Mouse (Mus musculus) forebrain, embryonic 13.5 days (tissue): ENCODE measurements at regions not wholly inside any gene's neighbourhood (a gene's known extent, or its start where the extent isn't known, plus 50 kb on each side); places are given as distances from the start of the nearest gene placed in this dataset.

Experiments used
- ATAC-seq: fragments of 200-750 bp; cut with Nextera tagmentation; 2 replicates; pipeline ENCODE4 v1.8.0; 2017
- H3K27ac ChIP-seq: fragments of 300-500 bp; sonication (generic); 2 replicates; pipeline ENCODE4 v1.5.1; 2015; ENCODE audit warnings: inconsistent platforms, mild to moderate bottlenecking, moderate library complexity
- H3K27me3 ChIP-seq: fragments of 300-500 bp; sonication (generic); 2 replicates; pipeline ENCODE4 v1.6.1; 2015; ENCODE audit warnings: mild to moderate bottlenecking, inconsistent platforms
- H3K36me3 ChIP-seq: fragments of 300-500 bp; sonication (generic); 2 replicates; pipeline ENCODE4 v1.6.1; 2015; ENCODE audit warnings: mild to moderate bottlenecking, inconsistent platforms; ENCODE audit not compliant: poor library complexity, severe bottlenecking
- H3K4me1 ChIP-seq: fragments of 300-500 bp; sonication (generic); 2 replicates; pipeline ENCODE4 v1.6.1; 2015; ENCODE audit warnings: inconsistent platforms
- H3K4me2 ChIP-seq: fragments of 300-500 bp; sonication (generic); 2 replicates; pipeline ENCODE4 v1.6.1; 2015; ENCODE audit warnings: inconsistent platforms, mild to moderate bottlenecking, moderate library complexity
- H3K4me3 ChIP-seq: fragments of 300-500 bp; sonication (generic); 2 replicates; pipeline ENCODE4 v1.5.1; 2015; ENCODE audit warnings: mild to moderate bottlenecking, inconsistent platforms
- H3K9ac ChIP-seq: fragments of 300-500 bp; sonication (generic); 2 replicates; pipeline ENCODE4 v1.6.1; 2015; ENCODE audit warnings: mild to moderate bottlenecking, inconsistent platforms
- H3K9me3 ChIP-seq: fragments of 300-500 bp; sonication (generic); replicated peaks from 2 replicates; pipeline ENCODE4 v1.6.1; 2016; ENCODE audit warnings: inconsistent platforms
- WGBS: fragments of 180-500 bp; shearing (Covaris S2); methylation state at CpG from one replicate; pipeline ENCODE4 v1.1.7; 2015; 5-methylcytosine and 5-hydroxymethylcytosine counted together

DNA sequence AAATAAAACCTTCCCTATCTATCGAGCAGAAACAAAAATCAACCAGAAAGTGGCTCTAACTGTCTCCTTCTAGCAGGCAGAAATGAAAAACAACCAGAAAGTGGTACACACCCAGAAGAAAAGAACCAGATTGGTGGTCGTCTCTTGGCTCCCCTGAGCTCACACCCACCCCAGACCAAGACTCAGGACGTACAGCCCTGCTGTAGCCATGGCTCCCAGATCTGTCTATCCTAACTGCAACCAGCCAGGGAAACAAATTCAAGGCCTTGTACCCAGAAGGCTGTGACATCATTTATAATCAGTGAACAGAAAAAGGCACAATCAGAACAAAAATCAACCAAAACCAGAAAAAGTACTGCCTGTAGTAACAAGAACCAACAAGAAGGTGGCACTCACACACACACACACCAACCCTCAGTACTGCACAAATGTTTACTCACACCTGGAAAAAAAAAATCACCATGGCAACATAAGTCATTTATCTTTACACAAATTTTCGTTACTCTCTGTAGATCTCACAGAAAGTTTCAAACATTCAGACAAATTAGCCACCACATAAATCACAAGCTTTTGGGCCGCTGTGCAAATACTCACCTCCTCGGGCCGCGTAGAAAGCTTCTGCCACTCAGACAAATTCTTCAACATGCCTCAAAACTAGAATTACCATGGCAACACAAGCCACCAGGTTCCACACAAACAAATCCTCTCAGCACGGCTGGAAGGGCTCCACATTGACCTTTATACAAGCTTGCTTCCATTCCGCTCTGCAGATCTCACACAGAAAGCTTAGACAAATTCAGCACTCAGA lies 85.1 kb upstream of the Smlr1 start:
- Histone ChIP-seq H3K4me1 (peaks cover 7% of the 10 kb centered on the region), H3K9me3 (no peaks in the 10 kb centered on the region), H3K27me3 (no peaks in the 10 kb centered on the region), H3K36me3 (no peaks in the 10 kb centered on the region), H3K4me2 (peak overlapping the region; percentile 24; the same call in 1 of the 2 replicates), H3K27ac (no peak overlapping the region), H3K4me3 (no peak overlapping the region), H3K9ac (no peak overlapping the region)
- WGBS, result 29% methylated on average over 10 of the region's 10 CpGs
- peak; percentile 77 for ATAC-seq

DNA sequence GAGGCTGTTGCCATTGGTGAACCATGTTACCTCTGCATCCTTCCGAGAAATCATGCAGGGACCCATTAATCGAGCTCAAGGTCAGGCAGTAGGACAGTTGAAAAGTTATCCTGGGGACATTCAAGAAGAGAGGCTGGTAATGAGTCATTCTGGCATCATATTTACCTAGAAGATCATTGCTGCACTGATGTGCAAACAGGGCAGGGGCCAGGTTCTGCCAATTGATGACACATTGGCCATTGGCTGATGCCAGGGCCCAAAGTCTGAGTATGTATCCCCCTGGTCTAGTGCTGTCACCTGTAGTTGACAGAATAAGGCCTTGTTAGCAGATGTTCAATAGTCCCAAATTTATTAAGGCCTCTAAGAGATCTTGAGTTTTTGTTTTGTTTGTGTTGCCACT lies 83.6 kb upstream of the Smlr1 start:
- no peak for ATAC-seq
- H3K27me3 ChIP-seq, result no peaks in the 10 kb centered on the region
- no peak overlapping the region for H3K27ac ChIP-seq
- H3K9me3 ChIP-seq, result no peaks in the 10 kb centered on the region
- peaks cover 7% of the 10 kb centered on the region for H3K4me1 ChIP-seq
- 93% methylated on average over 2 of the region's 2 CpGs for WGBS
- H3K4me3 ChIP-seq, result no peak overlapping the region
- no peaks in the 10 kb centered on the region for H3K36me3 ChIP-seq
- no peak overlapping the region for H3K9ac ChIP-seq
- H3K4me2 ChIP-seq, result no peak overlapping the region

DNA sequence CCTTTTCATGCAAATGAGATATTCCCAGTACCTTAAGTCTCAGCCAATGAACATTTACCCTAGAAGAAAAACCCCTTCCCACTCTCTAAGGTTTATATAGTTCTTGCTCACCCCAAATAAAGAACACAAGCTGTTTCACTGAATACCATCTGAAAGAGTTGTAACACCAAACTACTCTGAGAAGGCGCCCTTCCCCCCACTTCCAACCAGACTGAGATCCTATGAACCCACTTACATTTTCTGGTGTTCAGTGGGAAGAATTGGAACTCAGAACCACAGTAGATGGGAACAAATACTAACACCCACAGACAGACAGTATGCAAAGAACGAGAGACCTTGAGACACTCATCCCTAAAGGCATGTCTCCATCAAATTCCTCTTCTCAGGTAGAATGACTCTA lies 65.4 kb upstream of the Smlr1 start:
- ATAC-seq, result no peak

DNA sequence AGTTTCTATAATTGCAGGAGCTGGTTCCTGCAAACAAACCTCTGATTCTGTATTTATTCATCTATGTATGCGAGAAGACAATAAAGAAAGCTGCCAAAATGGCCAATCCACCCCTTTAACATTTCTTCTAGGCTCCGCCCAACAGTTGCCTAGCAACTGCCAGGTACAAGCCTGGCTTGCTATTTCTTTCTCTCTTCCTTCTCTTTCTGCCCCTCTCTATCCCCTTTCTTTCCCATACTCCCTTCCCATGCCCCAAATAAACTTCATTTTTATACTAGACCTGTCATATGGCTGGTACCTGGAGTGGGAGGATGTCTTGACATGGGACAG lies 53.2 kb upstream of the Smlr1 start:
- no peak overlapping the region for H3K4me3 ChIP-seq
- no peaks in the 10 kb centered on the region for H3K9me3 ChIP-seq
- no peaks in the 10 kb centered on the region for H3K36me3 ChIP-seq
- no peak overlapping the region for H3K9ac ChIP-seq
- no peak for ATAC-seq
- 84% methylated on average over 2 of the region's 2 CpGs for whole genome bisulfite sequencing
- no peak overlapping the region for H3K27ac ChIP-seq
- no peak overlapping the region for H3K4me2 ChIP-seq
- no peaks in the 10 kb centered on the region for H3K27me3 ChIP-seq
- H3K4me1 ChIP-seq, result no peaks in the 10 kb centered on the region

More for the DNA sequence above, 65.4 kb upstream of the Smlr1 start:
- Histone ChIP-seq H3K27ac (no peak overlapping the region), H3K4me3 (no peak overlapping the region), H3K36me3 (no peaks in the 10 kb centered on the region), H3K27me3 (no peaks in the 10 kb centered on the region), H3K9ac (no peak overlapping the region), H3K4me2 (no peak overlapping the region), H3K9me3 (no peaks in the 10 kb centered on the region), H3K4me1 (no peaks in the 10 kb centered on the region)
- 91% methylated on average over 2 of the region's 2 CpGs for WGBS

DNA sequence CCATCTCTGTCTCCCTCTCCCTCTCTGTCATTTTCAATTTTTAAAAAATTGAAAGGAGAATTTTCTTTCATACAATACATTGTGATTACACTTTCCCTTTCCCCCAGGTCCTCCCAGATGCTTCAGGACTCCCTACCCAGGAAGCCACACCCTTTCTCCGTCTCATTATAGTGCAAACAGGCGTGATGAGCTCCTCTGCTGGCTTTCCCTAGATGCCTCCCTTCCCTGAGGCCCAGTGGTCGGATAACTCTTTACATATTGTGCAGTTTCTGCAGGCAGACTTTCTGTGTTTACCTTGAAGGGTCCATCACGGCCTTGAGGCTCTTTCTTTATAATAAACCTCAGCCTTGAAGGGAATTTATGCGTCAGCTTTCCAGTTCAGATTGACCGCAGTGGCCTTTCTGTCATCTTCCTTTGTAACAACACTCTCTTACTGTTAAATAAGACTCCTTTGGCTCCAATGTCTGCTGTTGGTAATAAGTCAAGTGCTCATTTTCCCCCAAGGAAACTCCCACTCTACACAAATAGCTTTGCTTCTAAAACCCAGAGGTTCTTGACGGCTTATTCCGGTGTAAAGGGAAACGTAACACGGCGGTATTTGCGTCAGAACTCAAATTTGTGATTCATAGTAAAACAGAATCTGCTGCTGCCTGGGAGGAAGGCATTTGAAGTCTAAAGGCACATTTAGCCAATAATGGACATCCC lies 52.7 kb upstream of the Smlr1 start:
- Histone ChIP-seq H3K4me2 (no peak overlapping the region), H3K27ac (no peak overlapping the region), H3K27me3 (no peaks in the 10 kb centered on the region), H3K9me3 (no peaks in the 10 kb centered on the region), H3K9ac (no peak overlapping the region), H3K4me1 (no peaks in the 10 kb centered on the region), H3K36me3 (no peaks in the 10 kb centered on the region), H3K4me3 (no peak overlapping the region)
- no peak for ATAC-seq
- whole genome bisulfite sequencing, result 81% methylated on average over 12 of the region's 12 CpGs
